Mouse (Mus musculus) adrenal gland, postnatal 4 days (tissue): ENCODE data around the gene 2310034G01Rik. TPM values are rescaled to one million over a fixed set of nuclear protein-coding genes. Genes with fewer than 3 reads are reported as not detected.
A peak's percentile ranks its signal among the peaks of the same experiment; 100 is the strongest.

Experiments
- DNase-seq, 2 experiments: peaks; one replicate each; pipeline ENCODE4 v3.0.0; 2021 to 2022; ENCODE audit warnings: low spot score in 2 of 2, mixed read lengths in 2 of 2
- total RNA-seq, 2 experiments: library from RNA; stranded (reverse); gene quantifications; 2 replicates each; pipeline ENCODE4 v1.2.3; 2021

Gene 2310034G01Rik
- total RNA-seq, 2 experiments from 2014 or later, result 0.73 to 1.6 TPM

DNA sequence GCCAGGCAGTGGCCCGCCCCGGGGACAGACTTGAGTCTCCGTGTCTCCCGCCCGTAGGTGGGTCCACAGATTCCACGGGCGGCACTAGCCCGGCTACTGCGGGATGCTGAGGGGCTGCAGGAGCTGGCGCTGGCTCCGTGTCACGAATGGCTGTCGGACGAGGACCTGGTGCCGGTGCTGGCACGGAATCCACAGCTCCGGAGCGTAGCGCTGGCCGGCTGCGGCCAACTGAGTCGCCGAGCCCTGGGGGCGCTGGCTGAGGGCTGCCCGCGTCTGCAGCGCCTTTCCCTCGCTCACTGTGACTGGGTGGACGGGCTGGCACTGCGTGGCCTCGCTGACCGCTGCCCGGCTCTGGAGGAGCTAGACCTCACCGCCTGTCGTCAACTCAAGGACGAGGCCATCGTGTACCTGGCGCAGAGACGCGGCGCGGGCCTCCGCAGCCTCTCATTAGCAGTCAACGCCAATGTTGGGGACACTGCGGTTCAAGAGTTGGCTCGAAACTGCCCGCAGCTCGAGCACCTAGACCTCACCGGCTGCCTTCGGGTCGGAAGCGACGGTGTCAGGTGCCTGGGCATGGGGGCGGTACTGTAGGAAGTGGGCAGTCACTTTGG lies 21.0 kb downstream of the 2310034G01Rik start:
- no peak for DNase-seq

DNA sequence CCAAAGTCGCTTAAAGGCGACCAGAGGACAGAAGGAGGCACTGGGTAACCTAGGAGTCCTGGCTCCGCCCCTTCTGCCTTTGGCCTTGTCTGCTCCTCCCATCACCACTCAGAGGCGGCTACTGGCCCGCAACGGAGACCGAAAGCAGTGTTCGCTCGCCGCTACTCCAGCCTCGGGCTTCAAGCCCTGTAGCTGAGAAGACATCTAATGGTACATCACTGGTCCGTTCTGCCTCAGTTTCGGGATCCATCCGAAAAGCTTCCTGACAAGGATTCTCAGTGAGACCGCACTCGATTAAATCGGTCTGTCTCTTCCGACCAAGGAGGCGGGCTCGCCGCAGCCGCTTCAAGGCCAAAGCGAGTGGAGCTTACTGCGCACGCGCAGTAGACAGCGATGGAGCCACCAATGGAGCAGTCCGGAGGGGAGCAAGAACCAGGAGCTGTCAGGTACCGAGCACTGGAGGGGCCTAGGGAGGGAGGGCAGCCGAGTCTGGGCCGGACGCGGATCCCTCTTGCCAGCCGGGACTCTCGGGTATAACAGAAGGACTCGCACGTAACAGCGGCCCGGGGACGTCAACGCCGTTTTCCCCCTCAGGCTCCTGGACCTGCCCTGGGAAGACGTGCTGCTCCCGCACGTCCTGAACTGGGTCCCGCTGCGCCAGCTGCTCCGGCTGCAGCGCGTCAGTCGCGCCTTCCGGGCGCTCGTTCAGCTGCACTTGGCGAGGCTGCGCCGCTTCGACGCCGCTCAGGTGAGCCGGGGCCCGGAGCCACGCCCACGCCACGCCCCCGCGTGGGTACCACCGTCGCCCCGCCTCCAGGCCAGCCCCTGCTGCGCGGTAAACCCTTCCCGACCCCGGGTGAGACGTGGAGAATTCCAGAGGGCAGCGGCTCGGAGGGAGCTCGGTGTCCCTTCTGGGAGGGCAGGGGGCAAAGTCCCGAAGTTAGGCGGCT lies 21.7 kb downstream of the 2310034G01Rik start, which contains the start of gene Fbxl15:
Fbxl15 (plus strand) TSS at position 104 of the 950 bp plus-strand sequence.
- peak; percentile 82 to 89 for DNase-seq

DNA sequence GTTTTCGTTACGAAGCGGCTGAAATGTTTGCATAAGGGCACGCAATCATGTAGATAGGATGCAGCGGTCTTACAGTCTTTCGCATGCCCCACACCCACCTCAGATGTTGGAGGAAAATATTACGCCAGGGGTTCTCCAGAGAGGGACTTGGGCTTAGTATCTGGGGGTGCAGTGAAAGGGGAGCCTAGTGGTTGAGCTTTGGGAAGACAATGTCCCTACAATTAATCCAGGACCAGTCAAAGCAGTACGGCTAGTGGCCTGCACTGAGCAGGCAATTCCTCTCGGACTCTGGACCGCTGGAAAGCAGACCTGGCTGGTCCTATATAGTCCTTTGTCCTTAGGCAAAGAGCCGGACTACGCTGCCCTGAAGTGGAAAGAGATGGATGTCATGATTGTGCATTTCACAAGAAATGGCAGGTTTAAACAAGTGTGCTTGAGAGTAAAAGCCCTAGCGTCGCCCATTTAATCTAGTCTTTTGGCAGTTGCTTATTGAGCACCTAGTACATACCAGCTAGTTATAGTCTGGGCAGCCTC lies 22.5 kb downstream of the 2310034G01Rik start:
- no peak for DNase-seq

DNA sequence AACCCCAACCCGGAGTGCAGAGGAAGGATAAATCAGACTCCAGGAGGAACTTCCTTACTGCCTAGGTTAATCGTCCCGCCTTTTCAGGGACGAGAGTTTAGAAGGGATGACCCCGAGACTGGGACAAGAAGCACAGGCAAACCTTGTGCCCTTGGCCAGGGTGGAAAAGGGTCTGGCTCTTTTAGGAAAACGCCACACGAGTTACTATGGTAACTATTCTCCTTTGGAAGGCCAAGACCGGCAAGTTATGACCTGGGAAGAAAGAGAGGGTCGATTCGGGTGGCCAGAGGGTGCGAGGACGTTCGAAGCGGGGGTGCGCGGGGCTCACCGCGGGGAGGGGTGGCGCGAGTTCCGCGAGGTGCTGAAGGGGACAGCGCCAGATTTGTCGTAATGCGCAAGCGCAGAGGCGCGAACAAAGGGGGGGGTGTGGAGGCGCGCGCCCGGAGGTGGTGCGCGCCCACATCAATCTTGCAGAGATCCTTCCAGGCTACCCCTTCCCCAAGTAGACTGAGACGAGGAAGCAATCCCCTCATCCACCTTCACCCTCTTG lies 23.3 kb downstream of the 2310034G01Rik start, which contains the start of gene Psd:
Psd (minus strand) TSS at position 401 of the 550 bp plus-strand sequence.
- DNase-seq, result peak in 1 of 2 experiments; percentile 41

DNA sequence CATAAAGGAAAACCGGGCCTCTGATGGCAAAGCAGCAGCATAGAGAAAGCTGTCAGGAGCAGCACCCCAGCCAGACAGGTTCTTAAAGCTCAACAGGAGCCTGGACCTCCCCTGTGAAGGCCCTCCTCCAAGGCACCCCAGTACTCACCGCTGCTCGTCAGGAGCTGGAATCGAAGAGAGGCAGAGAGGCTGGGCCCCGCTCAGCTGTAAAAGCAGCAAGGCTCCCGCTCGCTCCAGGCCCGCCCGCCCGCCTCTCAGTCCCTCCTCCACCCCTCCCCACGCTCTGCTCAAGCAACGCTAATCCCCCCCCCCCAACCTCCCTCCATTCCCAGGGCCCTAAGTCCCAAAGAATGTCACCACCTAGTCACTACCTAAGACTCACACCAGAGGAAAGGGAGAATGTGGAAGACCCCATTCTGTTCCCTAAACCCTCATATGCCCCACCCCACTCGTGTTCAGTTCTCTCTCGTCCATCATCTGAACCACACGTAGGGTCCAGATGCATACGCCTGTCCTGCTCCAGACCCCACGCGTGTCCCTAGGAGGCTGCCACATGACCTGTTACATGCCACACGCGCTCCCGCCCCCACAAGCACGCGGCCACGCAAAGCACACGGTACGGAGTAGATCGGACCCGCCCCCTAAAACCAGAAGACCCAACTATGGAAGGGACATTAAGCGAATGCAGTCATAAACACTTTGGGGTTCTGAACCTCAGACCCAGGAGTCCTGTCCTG lies 23.9 kb downstream of the 2310034G01Rik start:
- no peak for DNase-seq

DNA sequence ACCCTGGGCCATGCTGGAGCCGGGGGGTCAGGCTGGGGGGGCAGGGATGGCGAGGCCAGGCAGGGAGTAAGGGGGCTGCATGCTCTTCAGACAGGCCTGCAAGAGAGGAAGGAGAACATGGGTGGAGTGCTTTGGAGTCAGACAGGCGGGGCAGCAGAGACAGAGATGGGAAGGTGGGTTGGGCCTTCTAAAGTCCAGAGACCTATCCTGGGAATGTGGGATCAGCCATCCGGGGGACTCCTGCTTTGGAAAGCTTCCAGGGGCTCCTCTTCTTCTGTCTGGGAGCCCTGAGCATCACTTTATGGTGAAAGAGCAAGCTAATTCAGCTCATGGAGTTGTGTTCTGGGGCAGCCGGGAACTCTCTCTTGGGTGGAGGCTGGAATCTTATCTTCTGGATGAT lies 25.2 kb downstream of the 2310034G01Rik start:
- DNase-seq, result no peak

DNA sequence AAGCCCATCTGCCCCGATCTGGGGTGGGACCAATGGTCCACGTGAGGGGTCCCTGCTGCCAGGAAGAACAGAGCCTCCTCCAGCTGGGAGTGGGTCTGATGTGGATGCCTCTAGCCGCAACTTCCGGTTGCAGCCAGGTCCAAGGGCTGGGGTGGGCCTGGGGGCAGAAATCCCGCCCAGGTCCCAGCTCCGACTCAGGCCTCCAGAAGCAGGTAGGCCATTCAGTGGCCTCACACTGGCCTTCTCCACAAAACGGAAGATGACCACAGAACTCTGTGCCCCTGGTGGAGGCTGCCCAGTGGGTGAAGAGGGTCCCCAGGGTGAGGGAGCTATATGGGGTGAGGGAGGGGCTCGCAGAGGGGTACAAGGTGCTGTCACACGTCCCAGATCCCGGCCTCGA lies 25.7 kb downstream of the 2310034G01Rik start:
- DNase-seq, result no peak

DNA sequence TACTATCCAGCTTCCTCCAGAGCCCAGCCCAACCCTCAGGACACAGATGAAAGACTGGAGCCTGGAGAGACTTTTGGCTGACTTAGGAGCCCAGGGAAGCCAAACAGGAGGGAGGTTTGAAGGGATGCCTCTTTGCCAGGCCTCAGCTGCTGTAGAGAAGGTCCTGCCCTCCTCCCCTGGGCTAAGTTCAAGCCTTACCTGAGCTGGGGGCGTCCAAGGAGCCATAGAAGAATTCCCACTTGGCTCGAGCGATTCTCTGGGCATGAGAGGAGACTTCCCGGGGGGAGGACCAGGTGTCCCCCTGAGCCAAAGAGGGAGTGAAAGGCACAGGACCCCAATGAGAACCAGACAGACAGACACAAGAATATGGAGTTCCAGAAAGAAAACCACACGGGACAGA lies 26.4 kb downstream of the 2310034G01Rik start:
- no peak for DNase-seq

DNA sequence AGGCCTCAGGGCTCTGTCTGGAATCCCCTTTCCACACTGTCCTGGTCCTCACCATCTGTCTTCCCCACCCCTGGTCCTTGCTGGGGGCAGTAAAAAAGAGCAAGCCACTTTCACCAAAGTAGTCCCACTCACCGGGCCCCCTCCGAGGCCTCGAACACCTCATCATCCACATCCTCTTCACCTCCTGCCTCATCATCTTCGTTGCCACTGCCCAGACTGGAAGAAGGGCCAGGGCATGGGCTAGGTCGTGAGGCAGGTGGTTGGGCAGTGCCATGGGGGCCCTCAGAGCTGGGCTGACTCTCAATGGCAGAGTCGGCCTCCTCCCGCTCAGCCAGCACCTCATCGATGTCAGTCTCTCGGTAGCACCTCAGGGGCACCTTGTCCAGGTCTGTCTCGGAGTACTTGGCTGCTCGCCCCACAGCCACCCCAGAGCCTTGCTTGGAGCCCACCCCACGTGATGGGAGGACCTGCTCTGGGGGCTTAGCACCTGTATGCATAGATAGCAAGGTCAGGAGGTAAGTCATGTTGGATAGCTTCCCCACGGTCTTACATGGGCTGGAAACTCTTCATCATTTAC lies 27.0 kb downstream of the 2310034G01Rik start:
- no peak for DNase-seq

DNA sequence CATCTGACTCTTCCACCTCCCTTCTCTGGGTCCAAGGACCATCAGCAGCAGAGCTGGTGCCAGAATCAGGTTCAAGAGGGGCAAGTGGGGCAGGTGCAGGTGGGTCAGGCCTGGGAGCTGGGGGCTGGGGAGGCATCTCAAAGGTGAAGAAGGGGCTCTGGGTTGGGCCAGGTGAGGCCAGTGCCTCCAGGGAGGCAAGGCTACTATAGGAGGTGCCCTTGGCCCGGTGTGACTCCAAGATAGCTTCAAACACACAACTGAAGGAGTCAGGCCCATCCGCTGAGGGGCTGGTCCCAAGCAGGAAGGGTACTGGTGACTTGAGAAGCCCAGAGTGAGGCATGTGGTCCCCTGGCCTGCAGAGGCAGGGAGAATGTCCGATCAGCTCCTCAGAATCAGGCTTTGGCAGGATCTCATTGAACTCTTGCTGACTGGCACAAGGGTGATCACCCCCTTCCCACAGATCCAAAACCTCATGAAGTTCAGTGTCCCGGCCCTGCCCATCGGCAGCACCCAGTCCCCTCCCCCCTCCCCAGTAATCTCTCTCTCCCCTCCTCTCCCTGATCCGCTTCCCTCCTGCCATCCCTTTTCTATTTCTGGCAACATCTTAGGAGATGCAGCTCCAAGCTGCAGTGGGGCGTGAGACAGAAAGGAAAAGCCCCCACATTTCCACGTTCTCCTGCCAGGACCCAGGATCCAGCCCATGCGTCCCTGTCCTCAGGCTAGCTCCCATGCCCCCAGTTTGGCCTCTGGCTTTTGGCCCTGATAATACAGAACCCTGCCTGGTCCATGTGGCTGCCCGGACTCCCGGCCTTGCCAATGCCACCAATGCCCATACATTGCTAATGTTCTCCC lies 27.7 kb downstream of the 2310034G01Rik start:
- no peak for DNase-seq

DNA sequence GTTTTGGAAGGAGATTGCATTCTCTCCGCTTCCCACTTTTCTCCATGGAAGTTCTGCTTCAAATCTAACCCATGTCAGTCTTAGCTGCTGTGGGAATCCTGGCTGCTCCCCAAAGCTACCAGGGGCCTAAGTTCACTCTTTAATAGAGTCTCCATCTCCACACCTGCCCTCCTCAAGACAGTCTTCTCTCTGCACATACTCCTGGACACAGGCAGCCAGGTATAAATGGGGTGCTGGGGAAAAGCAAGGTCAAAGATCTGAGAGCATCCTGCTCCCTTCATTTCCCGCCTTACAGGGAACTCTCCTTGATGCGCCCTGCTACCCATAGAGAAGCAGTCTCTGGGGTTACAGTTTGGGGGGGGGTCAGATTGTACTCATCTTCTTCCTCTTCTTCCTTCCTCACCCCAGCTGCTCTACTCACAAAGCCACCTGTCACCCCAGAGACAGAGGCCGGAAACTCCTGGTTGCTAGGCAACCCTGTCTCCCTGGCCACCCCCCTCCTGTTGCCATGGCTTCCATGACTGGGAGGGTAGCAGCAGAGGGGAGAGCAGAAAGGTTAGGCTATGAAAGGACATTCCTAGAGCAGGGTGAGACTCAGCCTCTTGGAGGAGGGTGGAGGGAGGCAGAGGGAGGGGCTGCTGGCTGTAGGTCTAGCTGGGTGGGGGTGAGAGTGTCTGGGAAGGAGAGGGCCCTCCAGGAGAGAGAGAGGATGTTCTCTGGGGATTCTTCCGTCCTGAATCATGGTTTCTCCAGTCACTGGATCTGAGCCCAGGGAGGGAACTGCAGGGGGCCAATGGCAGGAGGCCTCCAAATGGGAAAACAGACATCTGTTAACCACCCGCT lies 28.8 kb downstream of the 2310034G01Rik start:
- DNase-seq, result no peak

DNA sequence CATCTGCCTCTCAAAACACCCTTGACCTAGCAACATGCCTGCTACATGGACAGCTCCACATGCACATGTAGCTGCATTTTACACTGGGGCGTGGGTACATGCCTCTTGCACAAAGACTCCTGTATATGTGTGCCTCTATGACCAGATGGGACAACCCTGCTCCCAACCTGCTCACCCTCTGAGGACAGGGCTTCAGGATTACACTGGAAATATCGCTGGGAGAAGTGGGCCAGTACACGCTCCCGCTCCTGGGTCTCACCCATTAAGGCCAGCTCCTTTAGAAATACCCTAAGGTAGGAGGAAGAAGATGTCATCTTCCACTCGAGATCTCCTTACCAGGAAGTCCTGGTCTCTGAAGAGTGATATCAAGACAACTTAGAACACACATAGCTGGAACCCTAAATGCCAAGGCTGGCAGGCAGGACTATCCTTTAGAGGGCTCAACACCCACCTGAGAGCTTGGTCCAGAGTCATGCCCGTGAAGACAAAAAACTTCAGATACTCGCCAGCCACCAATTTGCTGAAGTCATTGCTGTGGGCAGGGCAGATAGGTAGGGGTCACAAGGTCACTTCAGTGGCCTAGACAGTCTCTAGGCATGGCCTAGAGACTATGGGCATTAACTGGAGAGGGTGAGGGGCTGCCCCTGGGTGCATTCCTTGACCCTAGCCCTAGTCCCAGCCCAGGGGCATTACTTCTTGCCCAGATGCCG lies 29.9 kb downstream of the 2310034G01Rik start:
- DNase-seq, result no peak

DNA sequence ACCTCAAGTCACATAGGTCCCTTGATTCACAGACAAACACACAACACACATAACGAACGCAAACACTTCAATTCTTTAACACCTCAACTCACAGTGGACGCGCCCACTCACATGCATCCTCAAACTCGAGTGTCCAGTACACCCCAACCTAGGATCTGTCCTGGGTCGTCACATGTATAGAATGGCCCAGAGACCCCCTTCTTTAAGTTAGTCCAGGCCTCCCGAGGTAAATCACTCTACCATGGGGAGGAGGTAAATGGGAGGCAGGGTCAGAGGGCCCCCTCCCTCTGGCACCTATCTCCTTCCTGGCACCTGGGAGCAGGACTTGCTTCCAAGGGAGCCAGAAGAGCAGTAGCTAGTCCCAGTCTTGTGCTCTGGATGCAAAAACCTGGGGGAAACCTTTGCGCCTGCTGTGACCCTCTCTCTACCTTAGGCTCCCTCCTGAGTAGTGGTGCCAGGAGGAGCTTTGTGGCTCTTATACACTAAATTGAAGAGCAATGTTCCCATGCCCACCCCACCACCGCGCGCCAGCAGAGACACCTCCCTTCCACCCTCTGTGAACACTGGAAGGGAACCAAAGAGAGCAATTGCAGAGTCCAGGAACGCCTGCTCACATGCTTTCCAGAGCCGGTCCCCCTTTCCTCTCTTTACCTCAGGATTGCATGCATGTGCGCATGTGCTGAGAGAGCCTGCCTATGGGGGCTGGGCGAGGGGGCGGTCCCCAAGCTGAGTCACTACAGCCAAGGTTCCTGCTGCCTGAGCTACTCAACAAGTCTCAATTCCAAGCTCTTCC lies 31.3 kb downstream of the 2310034G01Rik start:
- peak in 1 of 2 experiments; percentile 67 for DNase-seq

DNA sequence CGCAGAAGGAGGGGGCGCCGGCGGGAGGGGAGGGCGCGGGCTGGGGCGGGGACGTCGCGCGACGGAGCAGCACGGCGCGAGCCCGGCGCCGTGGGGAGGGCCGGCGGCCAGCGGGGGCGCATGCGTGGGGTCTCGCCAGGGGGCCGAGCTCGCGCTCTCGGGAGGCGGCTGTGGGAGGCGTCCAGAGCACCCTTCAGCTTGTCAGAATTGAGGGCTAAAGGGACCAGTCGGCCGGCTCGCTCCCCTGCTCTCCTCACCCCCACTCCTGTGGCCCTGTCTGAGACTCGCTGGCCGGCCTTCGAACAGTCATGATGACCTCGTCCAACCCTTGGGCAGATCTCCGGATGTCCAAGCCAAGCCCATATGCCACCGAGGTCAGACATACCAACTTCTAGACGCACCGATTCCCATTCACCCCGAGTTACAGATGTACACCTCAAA lies 32.1 kb downstream of the 2310034G01Rik start:
- no peak for DNase-seq

DNA sequence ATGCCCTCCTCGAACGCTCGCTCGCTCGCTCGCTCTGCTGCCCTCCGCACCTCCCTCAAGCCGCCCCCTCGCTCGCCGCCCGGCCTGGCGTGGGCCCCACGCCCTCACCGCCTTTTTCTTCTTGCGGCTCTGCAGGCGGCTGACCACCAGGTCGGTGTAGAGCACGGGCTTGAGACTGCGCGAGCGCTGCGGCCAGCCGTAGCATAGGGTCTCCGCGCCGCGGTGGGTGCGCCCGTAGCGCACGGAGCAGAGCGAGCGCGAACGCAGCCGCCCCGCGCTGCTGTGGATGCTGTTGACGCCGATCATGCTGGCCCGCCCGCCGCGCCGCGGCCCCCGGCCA lies 32.6 kb downstream of the 2310034G01Rik start:
- DNase-seq, result peak in 1 of 2 experiments; percentile 3

DNA sequence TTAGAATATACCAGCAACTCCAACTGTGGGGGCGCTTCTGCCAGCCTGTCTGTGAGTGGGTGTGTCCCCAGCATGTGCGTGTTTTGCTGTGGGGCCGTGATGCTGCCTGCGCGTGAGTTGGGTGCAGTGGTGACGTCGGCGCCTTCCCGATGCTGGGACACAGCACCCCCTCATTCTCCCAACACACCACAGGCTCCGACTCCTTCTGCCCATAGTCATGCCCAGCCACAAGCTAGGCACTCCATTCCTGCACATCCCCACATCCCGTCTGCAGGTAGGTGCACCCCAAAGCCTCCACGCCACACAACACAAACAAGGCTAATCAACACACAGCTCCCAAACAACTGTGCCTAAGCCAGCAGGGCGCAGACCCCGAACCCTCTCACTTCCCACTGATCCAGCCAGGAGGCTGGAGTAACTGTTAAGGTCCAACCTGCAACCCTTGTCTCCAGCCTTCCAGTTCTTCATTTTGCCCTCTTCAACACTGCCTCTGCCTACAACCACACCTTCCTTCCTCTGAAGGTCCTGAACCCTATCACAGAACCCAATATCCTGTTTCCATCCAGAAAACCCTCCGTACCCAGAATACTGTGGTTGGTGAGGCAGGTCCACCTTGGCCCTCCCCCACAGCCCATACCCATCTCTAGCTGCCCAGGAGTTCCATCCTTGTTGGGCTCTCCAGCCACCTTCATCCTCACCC lies 33.1 kb downstream of the 2310034G01Rik start:
- no peak for DNase-seq
